Comparison of ENCODE assay signal across 14 mouse cellular contexts in genomic region chr16:26370127-26370526, GRCm38 (mm10). TPM values are rescaled to one million over a fixed set of nuclear protein-coding genes. Genes with fewer than 3 reads are reported as not detected.
DNase-seq lines count a peak whose midpoint lies in the region; ATAC-seq lines count a peak whose summit lies in the region.
"Had no signal": no experiment of that assay in that cellular context is flagged by ENCODE, and none has a peak within 500 bp of the region (broad histone marks: within the 10 kb centered on the region; RNA-seq: fewer than 3 reads in every experiment).

No protein-coding gene starts in this region.

- peak overlapping the region; percentile 91 for H3K4me2 ChIP-seq in kidney, embryonic 15.5 days
- H3K4me2 ChIP-seq in neural tube, embryonic 15.5 days: peak overlapping the region; percentile 9; the same call in 1 of the 2 replicates
- peak overlapping the region; percentile 62 for H3K4me2 ChIP-seq in liver, embryonic 11.5 days
- 0 out of 2 replicates have a peak overlapping the region, but pooled peaks have one; percentile 6 for H3K4me2 ChIP-seq in stomach, embryonic 15.5 days

- no peaks in the 10 kb centered on the region for H3K36me3 ChIP-seq in kidney, embryonic 15.5 days
- no peaks in the 10 kb centered on the region for H3K36me3 ChIP-seq in neural tube, embryonic 15.5 days
- H3K36me3 ChIP-seq in liver, embryonic 11.5 days (ENCODE audit: control insufficient read depth, insufficient read depth, low read length): no peaks in the 10 kb centered on the region
- H3K36me3 ChIP-seq in stomach, embryonic 15.5 days: no peaks in the 10 kb centered on the region

- 100% methylated on average over 1 of the region's 1 CpGs for WGBS in kidney, embryonic 15.5 days
- 100% methylated on average over 1 of the region's 1 CpGs for WGBS in neural tube, embryonic 15.5 days
- 97% methylated on average over 1 of the region's 1 CpGs for WGBS in liver, embryonic 11.5 days
- 96% methylated on average over 1 of the region's 1 CpGs for WGBS in stomach, embryonic 15.5 days

- H3K9me3 ChIP-seq in kidney, embryonic 15.5 days (replicated peaks): no peaks in the 10 kb centered on the region
- H3K9me3 ChIP-seq in neural tube, embryonic 15.5 days (replicated peaks): no peaks in the 10 kb centered on the region
- H3K9me3 ChIP-seq in liver, embryonic 11.5 days (ENCODE audit: control insufficient read depth, low read length): no peaks in the 10 kb centered on the region
- H3K9me3 ChIP-seq in stomach, embryonic 15.5 days: no peaks in the 10 kb centered on the region

- H3K9ac ChIP-seq in kidney, embryonic 15.5 days: no peak overlapping the region
- H3K9ac ChIP-seq in neural tube, embryonic 15.5 days (replicated peaks): no peak overlapping the region
- no peak overlapping the region for H3K9ac ChIP-seq in liver, embryonic 11.5 days (ENCODE audit: low read depth, low read length)
- no peak overlapping the region for H3K9ac ChIP-seq in stomach, embryonic 15.5 days

- no peak overlapping the region for H3K27ac ChIP-seq in kidney, embryonic 15.5 days
- H3K27ac ChIP-seq in neural tube, embryonic 15.5 days (replicated peaks): no peak overlapping the region
- H3K27ac ChIP-seq in liver, embryonic 11.5 days (ENCODE audit: low read depth, low read length): no peak overlapping the region
- no peak overlapping the region for H3K27ac ChIP-seq in stomach, embryonic 15.5 days

- no peak for DNase-seq in kidney, postnatal 14 days
- no peak for DNase-seq in neural tube, embryonic 10.5 days (ENCODE audit: extremely low spot score, low spot score)
- no peak for DNase-seq in liver, embryonic 11.5 days (ENCODE audit: low spot score)
- no peak for DNase-seq in adrenal gland, postnatal 10 days
- no peak for DNase-seq in right cerebral cortex, adult 18-20 months
- DNase-seq: cerebellum, postnatal 36 days; kidney, postnatal 25 days; left cerebral cortex, postnatal 4 days had no signal

- H3K27me3 ChIP-seq in kidney, embryonic 15.5 days: no peaks in the 10 kb centered on the region
- no peaks in the 10 kb centered on the region for H3K27me3 ChIP-seq in neural tube, embryonic 15.5 days (replicated peaks)
- H3K27me3 ChIP-seq in liver, embryonic 11.5 days (replicated peaks; ENCODE audit: control insufficient read depth, insufficient read depth, low read length): no peaks in the 10 kb centered on the region
- no peaks in the 10 kb centered on the region for H3K27me3 ChIP-seq in stomach, embryonic 15.5 days (replicated peaks)

- peaks cover 6% of the 10 kb centered on the region; the same call in 1 of the 2 replicates for H3K4me1 ChIP-seq in kidney, embryonic 15.5 days
- H3K4me1 ChIP-seq in neural tube, embryonic 15.5 days: peaks cover 8% of the 10 kb centered on the region; the same call in 1 of the 2 replicates
- no peaks in the 10 kb centered on the region for H3K4me1 ChIP-seq in liver, embryonic 11.5 days (replicated peaks; ENCODE audit: control insufficient read depth, insufficient read depth, low read length)
- no peaks in the 10 kb centered on the region for H3K4me1 ChIP-seq in stomach, embryonic 15.5 days

- H3K4me3 ChIP-seq in kidney, embryonic 15.5 days (replicated peaks): peak overlapping the region; percentile 59
- no peak overlapping the region for H3K4me3 ChIP-seq in neural tube, embryonic 15.5 days (replicated peaks)
- H3K4me3 ChIP-seq in liver, embryonic 11.5 days (ENCODE audit: low read depth, low read length): no peak overlapping the region
- H3K4me3 ChIP-seq in stomach, embryonic 15.5 days (replicated peaks): no peak overlapping the region
- H3K4me3 ChIP-seq: myocyte had no signal

- no peak for ATAC-seq in kidney, embryonic 15.5 days (replicated peaks; ENCODE audit: low FRiP score)
- no peak for ATAC-seq in neural tube, embryonic 15.5 days (ENCODE audit: low FRiP score)
- ATAC-seq in liver, embryonic 11.5 days (replicated peaks; ENCODE audit: low FRiP score): no peak
- ATAC-seq in stomach, embryonic 15.5 days (ENCODE audit: insufficient read depth, low FRiP score, low read depth): no peak
- ATAC-seq: CD4-positive, CD25-positive, alpha-beta regulatory T cell, adult 4 months had no signal

RNA-seq across cellular contexts. Expression of gene Cldn1, which starts 1.5 kb away (rescaled TPM):
- polyA plus RNA-seq in kidney, embryonic 15.5 days (2015; fragmentation: Nextera tagmentation; extraction: Ambion mirVana): 34.8 and 35.6 TPM in 2 replicates
- polyA plus RNA-seq in neural tube, embryonic 15.5 days (2015; fragmentation: Nextera tagmentation; extraction: Ambion mirVana): 4.4 and 5.8 TPM in 2 replicates
- 12.2 and 13.7 TPM in 2 replicates for polyA plus RNA-seq in liver, embryonic 11.5 days (2014; fragmentation: Nextera tagmentation; extraction: Ambion mirVana)
- 9.3 and 10.2 TPM in 2 replicates for polyA plus RNA-seq in stomach, embryonic 15.5 days (2015; fragmentation: Nextera tagmentation; extraction: Ambion mirVana)
- 10 to 100 TPM; 21.3 to 32.7 TPM for total RNA-seq in adrenal gland, postnatal 10 days (2021)
- total RNA-seq: megakaryocyte-erythroid progenitor cell, adult 5-6 weeks had no signal
- polyA plus RNA-seq: CD4-positive, CD25-positive, alpha-beta regulatory T cell, adult 4 months had no signal

Comparison
In these comparisons a context has a peak if more than half of its experiments do, and no peak if none do; other contexts are left out.
1. H3K4me2 ChIP-seq: peak in every context shown above with its lines; median percentile 91 in kidney, embryonic 15.5 days; 62 in liver, embryonic 11.5 days; 9 in neural tube, embryonic 15.5 days; 6 in stomach, embryonic 15.5 days.